Mouse (Mus musculus) forebrain, embryonic 14.5 days (tissue): ENCODE measurements at regions not wholly inside any gene's neighbourhood (a gene's known extent, or its start where the extent isn't known, plus 50 kb on each side); places are given as distances from the start of the nearest gene placed in this dataset.

Experiments used
- ATAC-seq: fragments of 200-750 bp; cut with Nextera tagmentation; 2 replicates; pipeline ENCODE4 v1.8.0; 2017; ENCODE audit warnings: mild to moderate bottlenecking, moderate library complexity
- DNase-seq: peaks from one replicate; pipeline ENCODE4 v3.0.0-alpha.2; 2015; ENCODE audit warnings: low spot score
- H3K27ac ChIP-seq: fragments of 300-500 bp; sonication (generic); 2 replicates; pipeline ENCODE4 v1.5.1; 2014; ENCODE audit warnings: low read depth, mild to moderate bottlenecking, control low read depth, low read length, moderate library complexity
- H3K27me3 ChIP-seq: fragments of 300-500 bp; sonication (generic); replicated peaks from 2 replicates; pipeline ENCODE4 v1.6.1; 2014; ENCODE audit warnings: low read length, control low read depth, mixed read lengths; ENCODE audit not compliant: control insufficient read depth, insufficient read depth
- H3K36me3 ChIP-seq: fragments of 300-500 bp; sonication (generic); 2 replicates; pipeline ENCODE4 v1.6.1; 2014; ENCODE audit warnings: low read length, control low read depth; ENCODE audit not compliant: control insufficient read depth, insufficient read depth
- H3K4me1 ChIP-seq: fragments of 300-500 bp; sonication (generic); 2 replicates; pipeline ENCODE4 v1.6.1; 2014; ENCODE audit warnings: antibody characterized with exemption, low read length, control low read depth; ENCODE audit not compliant: control insufficient read depth, insufficient read depth
- H3K4me2 ChIP-seq: fragments of 300-500 bp; sonication (generic); 2 replicates; pipeline ENCODE4 v1.6.1; 2014; ENCODE audit warnings: mild to moderate bottlenecking, control low read depth, low read length
- H3K4me3 ChIP-seq: fragments of 300-500 bp; sonication (generic); 2 replicates; pipeline ENCODE4 v1.5.1; 2014; ENCODE audit warnings: low read depth, low read length, control low read depth
- H3K9ac ChIP-seq: fragments of 300-500 bp; sonication (generic); 2 replicates; pipeline ENCODE4 v1.6.1; 2014; ENCODE audit warnings: mild to moderate bottlenecking, low read length, control low read depth, moderate library complexity
- H3K9me3 ChIP-seq: fragments of 300-500 bp; sonication (generic); replicated peaks from 2 replicates; pipeline ENCODE4 v1.6.1; 2016; ENCODE audit warnings: low read length, control low read depth, mixed read lengths; ENCODE audit not compliant: control insufficient read depth
- WGBS: fragments of 180-500 bp; shearing (Covaris S2); extraction: QIAGEN DNeasy Blood & Tissue Kit; methylation state at CpG from one replicate; pipeline ENCODE4 v1.1.7; 2014; 5-methylcytosine and 5-hydroxymethylcytosine counted together

- Histone ChIP-seq H3K27ac (no peak overlapping the region), H3K4me1 (0 out of 2 replicates have a peak, but pooled peaks cover 5% of the 10 kb centered on the region), H3K9ac (no peak overlapping the region), H3K4me3 (no peak overlapping the region), H3K36me3 (no peaks in the 10 kb centered on the region), H3K27me3 (no peaks in the 10 kb centered on the region), H3K4me2 (0 out of 2 replicates have a peak overlapping the region, but pooled peaks have one; percentile 30), H3K9me3 (no peaks in the 10 kb centered on the region)
- peak; percentile 66 for DNase-seq
- peak; percentile 68 for ATAC-seq
- 13% methylated on average over 6 of the region's 6 CpGs for WGBS
These were observed 93.1 kb downstream of the Nog start for GRCm38 (mm10) chr11:89209072-89209471.

GRCm38 (mm10) chr11:89206788-89207187 lies 95.3 kb downstream of the Nog start:
- H3K27me3 ChIP-seq = no peaks in the 10 kb centered on the region
- no peak overlapping the region for H3K9ac ChIP-seq
- no peak overlapping the region for H3K4me3 ChIP-seq
- DNase-seq (no peak), ATAC-seq (no peak)
- H3K27ac ChIP-seq = no peak overlapping the region
- H3K4me2 ChIP-seq = no peak overlapping the region
- H3K4me1 ChIP-seq = 0 out of 2 replicates have a peak, but pooled peaks cover 5% of the 10 kb centered on the region
- no peaks in the 10 kb centered on the region for H3K36me3 ChIP-seq
- 27% methylated on average over 3 of the region's 3 CpGs for WGBS
- H3K9me3 ChIP-seq = no peaks in the 10 kb centered on the region

- no peak for DNase-seq
- Histone ChIP-seq H3K4me2 (no peak overlapping the region), H3K4me3 (no peak overlapping the region), H3K9me3 (no peaks in the 10 kb centered on the region), H3K27me3 (no peaks in the 10 kb centered on the region), H3K36me3 (no peaks in the 10 kb centered on the region), H3K27ac (no peak overlapping the region), H3K4me1 (0 out of 2 replicates have a peak, but pooled peaks cover 5% of the 10 kb centered on the region), H3K9ac (no peak overlapping the region)
- WGBS = 77% methylated on average over 7 of the region's 7 CpGs
- ATAC-seq = no peak
These were observed 97.1 kb downstream of the Nog start for GRCm38 (mm10) chr11:89204948-89205545.

GRCm38 (mm10) chr11:89200458-89200857 lies 101.7 kb downstream of the Nog start:
- Histone ChIP-seq H3K4me1 (no peaks in the 10 kb centered on the region), H3K27me3 (no peaks in the 10 kb centered on the region), H3K4me2 (no peak overlapping the region), H3K9me3 (no peaks in the 10 kb centered on the region), H3K4me3 (no peak overlapping the region), H3K36me3 (no peaks in the 10 kb centered on the region), H3K27ac (no peak overlapping the region), H3K9ac (no peak overlapping the region)
- WGBS = 90% methylated on average over 3 of the region's 3 CpGs
- ATAC-seq (no peak), DNase-seq (no peak)

GRCm38 (mm10) chr11:89192815-89193214 lies 109.3 kb downstream of the Nog start:
- H3K4me2 ChIP-seq = no peak overlapping the region
- DNase-seq (no peak), ATAC-seq (no peak)
- no peak overlapping the region for H3K9ac ChIP-seq
- H3K9me3 ChIP-seq = no peaks in the 10 kb centered on the region
- H3K27ac ChIP-seq = no peak overlapping the region
- no peaks in the 10 kb centered on the region for H3K36me3 ChIP-seq
- no peak overlapping the region for H3K4me3 ChIP-seq
- WGBS = 69% methylated on average over 3 of the region's 3 CpGs
- H3K27me3 ChIP-seq = no peaks in the 10 kb centered on the region
- no peaks in the 10 kb centered on the region for H3K4me1 ChIP-seq

- peak; percentile 81 for ATAC-seq
- H3K4me3 ChIP-seq = no peak overlapping the region
These were observed 113.4 kb downstream of the Gm525 start for GRCm38 (mm10) chr11:89186911-89187621.

GRCm38 (mm10) chr11:89185862-89186261 lies 112.2 kb downstream of the Gm525 start:
- H3K27me3 ChIP-seq = no peaks in the 10 kb centered on the region
- DNase-seq (peak; percentile 79), ATAC-seq (peak; percentile 65)
- H3K27ac ChIP-seq = no peak overlapping the region
- H3K9ac ChIP-seq = no peak overlapping the region
- H3K9me3 ChIP-seq = no peaks in the 10 kb centered on the region
- 29% methylated on average over 6 of the region's 6 CpGs for WGBS
- no peak overlapping the region for H3K4me3 ChIP-seq
- no peaks in the 10 kb centered on the region for H3K36me3 ChIP-seq
- no peak overlapping the region for H3K4me2 ChIP-seq
- H3K4me1 ChIP-seq = peaks cover 16% of the 10 kb centered on the region

More at GRCm38 (mm10) chr11:89186911-89187621, 113.4 kb downstream of the Gm525 start:
- peak overlapping the region; percentile 38 for H3K4me2 ChIP-seq
- 5% methylated on average over 26 of the region's 26 CpGs for WGBS
- H3K27me3 ChIP-seq = no peaks in the 10 kb centered on the region
- H3K9ac ChIP-seq = no peak overlapping the region
- DNase-seq = peak; percentile 70
- no peaks in the 10 kb centered on the region for H3K36me3 ChIP-seq
- H3K4me1 ChIP-seq = peaks cover 16% of the 10 kb centered on the region
- no peak overlapping the region; the same call in 1 of the 2 replicates for H3K27ac ChIP-seq
- no peaks in the 10 kb centered on the region for H3K9me3 ChIP-seq

- H3K9me3 ChIP-seq = no peaks in the 10 kb centered on the region
- H3K27me3 ChIP-seq = no peaks in the 10 kb centered on the region
- DNase-seq = no peak
- WGBS = 95% methylated on average over 5 of the region's 5 CpGs
- no peak overlapping the region for H3K27ac ChIP-seq
- no peak for ATAC-seq
- H3K4me2 ChIP-seq = no peak overlapping the region
- H3K4me1 ChIP-seq = peaks cover 7% of the 10 kb centered on the region
- H3K36me3 ChIP-seq = no peaks in the 10 kb centered on the region
- no peak overlapping the region for H3K4me3 ChIP-seq
- H3K9ac ChIP-seq = no peak overlapping the region
These were observed 107.8 kb downstream of the Gm525 start for GRCm38 (mm10) chr11:89181471-89181870.

GRCm38 (mm10) chr11:89178436-89178835 lies 104.8 kb downstream of the Gm525 start:
- WGBS = 98% methylated on average over 7 of the region's 7 CpGs
- Histone ChIP-seq H3K4me2 (no peak overlapping the region), H3K36me3 (no peaks in the 10 kb centered on the region), H3K27ac (no peak overlapping the region), H3K4me3 (no peak overlapping the region), H3K9ac (no peak overlapping the region), H3K27me3 (no peaks in the 10 kb centered on the region), H3K9me3 (no peaks in the 10 kb centered on the region), H3K4me1 (no peaks in the 10 kb centered on the region)
- DNase-seq (no peak), ATAC-seq (no peak)
